Mouse (Mus musculus) G1E (cell line): ENCODE measurements around the gene Tkfc.

Source experiments
- CTCF ChIP-seq: IDR thresholded peaks from 2 replicates; pipeline ENCODE4 v1.5.1; 2012; ENCODE audit warnings: low read depth, low read length, inconsistent platforms, mixed read lengths
- GATA1 ChIP-seq: IDR thresholded peaks from 2 replicates; pipeline ENCODE4 v1.6.1; 2012; ENCODE audit warnings: borderline replicate concordance, low read length, inconsistent platforms, mixed read lengths
- GATA2 ChIP-seq: IDR thresholded peaks from 2 replicates; pipeline ENCODE4 v1.6.1; 2012; ENCODE audit warnings: low read depth, low read length, inconsistent platforms, borderline replicate concordance
- POLR2AphosphoS5 ChIP-seq: IDR thresholded peaks from 2 replicates; pipeline ENCODE4 v1.6.1; 2012; ENCODE audit warnings: low read depth, low read length, inconsistent platforms; ENCODE audit not compliant: insufficient replicate concordance
- TAL1 ChIP-seq: conservative IDR thresholded peaks from 2 replicates; pipeline ENCODE4 v1.6.1; 2012; ENCODE audit warnings: low read depth, low read length, inconsistent platforms, mixed read lengths

DNA sequence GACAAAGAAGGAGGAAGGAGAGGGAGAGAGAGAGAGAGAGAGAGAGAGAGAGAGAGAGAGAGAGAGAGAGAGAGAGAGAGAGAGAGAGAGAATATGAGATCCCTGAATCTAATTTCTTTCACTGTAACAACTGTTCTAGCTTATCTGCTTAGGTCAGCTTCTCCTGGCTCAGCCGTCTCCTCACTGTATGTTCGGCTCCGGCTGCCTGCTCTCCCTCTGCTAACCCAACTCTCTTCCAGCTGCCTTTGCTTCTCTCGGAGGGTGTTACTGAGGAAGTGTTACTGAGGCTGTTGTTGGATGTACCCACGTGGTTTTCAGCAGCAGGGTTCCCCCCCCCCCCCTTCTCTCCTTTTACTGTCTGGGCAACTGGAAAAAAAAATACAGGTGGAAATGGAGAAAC lies 34.6 kb upstream of the Tkfc start:
- TF ChIP-seq GATA1 (no peak), CTCF (no peak), POLR2AphosphoS5 (no peak), TAL1 (no peak), GATA2 (no peak)
